Mouse (Mus musculus) MEL (cell line): ENCODE data around the gene F10.

Source experiments
- BHLHE40 ChIP-seq: IDR thresholded peaks from 2 replicates; pipeline ENCODE4 v1.6.1; 2012; ENCODE audit warnings: low read depth, mild to moderate bottlenecking, inconsistent platforms, low read length, improper control_type of control experiment, borderline replicate concordance
- CTCF ChIP-seq, 3 experiments: IDR thresholded peaks in 2 of 3; conservative IDR thresholded peaks in 1 of 3; 2 replicates each; pipeline ENCODE4 v1.5.1; 2011 to 2012; ENCODE audit warnings: low read length in 3 of 3, low read depth in 2 of 3, mild to moderate bottlenecking in 2 of 3, improper control_type of control experiment in 1 of 3, inconsistent platforms in 1 of 3, mixed read lengths in 1 of 3, moderate library complexity in 1 of 3; ENCODE audit not compliant: control insufficient read depth in 1 of 3, insufficient read depth in 1 of 3, poor library complexity in 1 of 3, severe bottlenecking in 1 of 3
- E2F4 ChIP-seq: IDR thresholded peaks from 2 replicates; pipeline ENCODE4 v1.6.1; 2011; ENCODE audit warnings: low read depth, low read length, improper control_type of control experiment, borderline replicate concordance
- ETS1 ChIP-seq: IDR thresholded peaks from 2 replicates; pipeline ENCODE4 v1.6.1; 2012; ENCODE audit warnings: low read depth, mild to moderate bottlenecking, inconsistent platforms, low read length, improper control_type of control experiment, moderate library complexity
- GATA1 ChIP-seq: IDR thresholded peaks from 2 replicates; pipeline ENCODE4 v1.6.1; 2011; ENCODE audit warnings: low read depth, low read length, improper control_type of control experiment
- KAT2A ChIP-seq: conservative IDR thresholded peaks from 2 replicates; pipeline ENCODE4 v1.6.1; 2012; ENCODE audit warnings: low read depth, low read length, improper control_type of control experiment, inconsistent platforms
- MAX ChIP-seq: IDR thresholded peaks from 2 replicates; pipeline ENCODE4 v1.6.1; 2011; ENCODE audit warnings: low read length, improper control_type of control experiment
- MAZ ChIP-seq: IDR thresholded peaks from 2 replicates; pipeline ENCODE4 v1.6.1; 2012; ENCODE audit warnings: low read depth, mild to moderate bottlenecking, inconsistent platforms, low read length, improper control_type of control experiment
- POLR2A ChIP-seq, 2 experiments: IDR thresholded peaks; 2 replicates each; pipeline ENCODE4 v1.6.1; 2011 to 2012; ENCODE audit warnings: low read length in 2 of 2, mild to moderate bottlenecking in 2 of 2, control low read depth in 1 of 2, improper control_type of control experiment in 1 of 2, low read depth in 1 of 2, moderate library complexity in 1 of 2; ENCODE audit not compliant: control insufficient read depth in 1 of 2, insufficient read depth in 1 of 2, poor library complexity in 1 of 2
- TCF12 ChIP-seq: IDR thresholded peaks from 2 replicates; pipeline ENCODE4 v1.6.1; 2014; ENCODE audit warnings: low read depth, mild to moderate bottlenecking, inconsistent platforms, low read length, improper control_type of control experiment, moderate library complexity
- UBTF ChIP-seq: IDR thresholded peaks from 2 replicates; pipeline ENCODE4 v1.6.1; 2012; ENCODE audit warnings: low read depth, mild to moderate bottlenecking, inconsistent platforms, low read length, improper control_type of control experiment, moderate library complexity, borderline replicate concordance; ENCODE audit not compliant: insufficient read depth
- USF1 ChIP-seq: IDR thresholded peaks from 2 replicates; pipeline ENCODE4 v1.6.1; 2014; ENCODE audit warnings: low read depth, mild to moderate bottlenecking, inconsistent platforms, low read length, improper control_type of control experiment, moderate library complexity
- ZC3H11A ChIP-seq: IDR thresholded peaks from 2 replicates; pipeline ENCODE4 v1.6.1; 2012; ENCODE audit warnings: low read depth, mild to moderate bottlenecking, inconsistent platforms, low read length, improper control_type of control experiment
- ZMIZ1 ChIP-seq: IDR thresholded peaks from 2 replicates; pipeline ENCODE4 v1.6.1; 2012; ENCODE audit warnings: low read depth, mild to moderate bottlenecking, inconsistent platforms, low read length, improper control_type of control experiment, moderate library complexity

DNA sequence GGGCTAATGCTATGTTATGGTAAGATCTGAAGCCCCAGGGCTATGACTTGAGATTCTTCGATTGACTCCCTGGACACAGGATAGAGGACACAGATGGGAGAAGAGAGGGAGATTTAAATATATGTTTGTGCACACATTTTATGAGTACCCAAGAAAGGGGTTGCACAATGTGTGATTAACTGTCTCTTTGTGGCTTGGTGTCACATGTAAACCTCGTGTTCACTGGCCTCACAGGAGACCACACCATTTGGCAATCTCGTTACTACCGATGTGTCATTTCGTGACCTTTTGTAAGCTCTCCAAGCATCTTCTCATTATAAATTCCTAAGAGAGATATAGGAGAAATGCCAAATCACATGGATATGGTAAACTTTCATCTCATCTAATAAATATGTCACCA is 9.5 kb upstream of the F10 start:
- no peak for TF ChIP-seq KAT2A
- no peak for TF ChIP-seq POLR2A (IDR thresholded peaks at IDR 0.05; ENCODE audit: control insufficient read depth in 1 of 2, insufficient read depth in 1 of 2, low read depth in 1 of 2, low read length in 2 of 2, poor library complexity in 1 of 2)
- TF ChIP-seq ZMIZ1 = no peak
- TF ChIP-seq UBTF = no peak
- no peak for TF ChIP-seq MAZ
- no peak for TF ChIP-seq CTCF (IDR thresholded peaks at IDR 0.05 in 2 of 3, conservative IDR thresholded peaks at IDR 0.05 in 1 of 3; ENCODE audit: control insufficient read depth in 1 of 3, insufficient read depth in 1 of 3, low read depth in 2 of 3, low read length in 3 of 3, poor library complexity in 1 of 3, severe bottlenecking in 1 of 3)
- no peak for TF ChIP-seq BHLHE40
- no peak for TF ChIP-seq ZC3H11A
- no peak for TF ChIP-seq MAX
- TF ChIP-seq ETS1 = no peak
- TF ChIP-seq TCF12 = no peak
- no peak for TF ChIP-seq USF1
- TF ChIP-seq GATA1 = no peak
- TF ChIP-seq E2F4 = no peak
